ENCODE assay signal across 17 mouse cellular contexts in the genomic region with DNA sequence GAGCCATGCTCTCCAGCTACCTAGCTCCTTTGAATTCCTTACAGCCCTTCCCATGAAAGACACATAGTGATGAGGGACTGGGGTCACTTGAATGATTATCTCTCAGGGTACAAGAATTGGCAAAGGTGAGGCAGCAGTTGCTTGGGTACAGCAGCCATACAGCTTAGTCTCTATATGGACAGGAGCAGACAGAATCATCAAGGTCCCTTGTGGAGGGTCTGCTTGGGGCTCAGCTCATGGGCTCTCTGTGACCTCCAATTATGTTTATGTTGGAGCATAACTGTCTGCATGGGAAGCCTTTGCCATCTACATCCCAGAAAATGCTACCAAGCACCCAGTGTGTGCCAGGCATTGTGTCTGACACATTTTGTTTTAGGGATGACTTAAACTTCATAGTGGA.
"Had no signal": no experiment of that assay in that cellular context is flagged by ENCODE, and none has a peak within 500 bp of the region (broad histone marks: within the 10 kb centered on the region; RNA-seq: fewer than 3 reads in every experiment).

No protein-coding gene starts in this region.

- H3K9me3 ChIP-seq: liver, embryonic 12.5 days; neural tube, embryonic 13.5 days; neural tube, embryonic 15.5 days had no signal

- H3K27me3 ChIP-seq: liver, embryonic 12.5 days; neural tube, embryonic 13.5 days; neural tube, embryonic 15.5 days had no signal

- H3K4me2 ChIP-seq: liver, embryonic 12.5 days; lung, embryonic 14.5 days; neural tube, embryonic 13.5 days; neural tube, embryonic 15.5 days had no signal

- H3K9ac ChIP-seq: liver, embryonic 12.5 days; liver, embryonic 14.5 days; lung, embryonic 14.5 days; neural tube, embryonic 13.5 days; neural tube, embryonic 15.5 days had no signal

- DNase-seq: lung, adult 18-20 months; lung, embryonic 14.5 days; lung, postnatal 10 days; lung, postnatal 4 days; retina, postnatal 1 day; right cerebral cortex, adult 18-20 months; right cerebral cortex, postnatal 25 days; right cerebral cortex, postnatal 4 days; spleen, adult 18-20 months; thymus, adult 18-20 months; thymus, postnatal 14 days; thymus, postnatal 36 days had no signal

- ATAC-seq: liver, embryonic 12.5 days had no signal

- H3K4me1 ChIP-seq: liver, embryonic 12.5 days; neural tube, embryonic 13.5 days; neural tube, embryonic 15.5 days had no signal

- H3K4me3 ChIP-seq: liver, embryonic 12.5 days; myocyte; neural tube, embryonic 13.5 days; neural tube, embryonic 15.5 days had no signal

- H3K27ac ChIP-seq: liver, embryonic 12.5 days; liver, embryonic 14.5 days; neural tube, embryonic 13.5 days; neural tube, embryonic 15.5 days had no signal

- H3K36me3 ChIP-seq: liver, embryonic 12.5 days; neural tube, embryonic 13.5 days; neural tube, embryonic 15.5 days had no signal
